Mouse (Mus musculus): Measurements from ENCODE around the gene Crebbp. TPM values are rescaled to one million over a fixed set of nuclear protein-coding genes. Genes with fewer than 3 reads are reported as not detected.

The Crebbp gene
- polyA plus RNA-seq, 1 experiment from 2014 or later = 28.8 TPM

- no peak for TF ChIP-seq CTCF (IDR thresholded peaks at IDR 0.05; ENCODE audit: low read depth)
- 0 out of 2 replicates have a peak, but pooled peaks cover 3% of the 10 kb centered on the region for H3K36me3 ChIP-seq (ENCODE audit: insufficient read depth, low read length)
- no peaks in the 10 kb centered on the region for H3K27me3 ChIP-seq (ENCODE audit: insufficient read depth, low read length)
- no peak for ATAC-seq (replicated peaks; ENCODE audit: low FRiP score, low read depth)
- peak; percentile 55 for DNase-seq (ENCODE audit: low spot score)
- no peak overlapping the region for H3K4me2 ChIP-seq (ENCODE audit: low read length)
- no peak overlapping the region for H3K9ac ChIP-seq (ENCODE audit: low read depth, low read length)
- H3K27ac ChIP-seq = no peak overlapping the region
- no peaks in the 10 kb centered on the region for H3K9me3 ChIP-seq (replicated peaks; ENCODE audit: low read length)
- H3K4me3 ChIP-seq (replicated peaks; ENCODE audit: low read depth, low read length) = no peak overlapping the region
- peaks cover 5% of the 10 kb centered on the region; the same call in 1 of the 2 replicates for H3K4me1 ChIP-seq (replicated peaks; ENCODE audit: insufficient read depth, low read length)
- 81% methylated on average over 1 of the region's 1 CpGs for WGBS
Measured at GRCm38 (mm10) chr16:4203592-4203991, 10.2 kb downstream of the Crebbp start.

DNA sequence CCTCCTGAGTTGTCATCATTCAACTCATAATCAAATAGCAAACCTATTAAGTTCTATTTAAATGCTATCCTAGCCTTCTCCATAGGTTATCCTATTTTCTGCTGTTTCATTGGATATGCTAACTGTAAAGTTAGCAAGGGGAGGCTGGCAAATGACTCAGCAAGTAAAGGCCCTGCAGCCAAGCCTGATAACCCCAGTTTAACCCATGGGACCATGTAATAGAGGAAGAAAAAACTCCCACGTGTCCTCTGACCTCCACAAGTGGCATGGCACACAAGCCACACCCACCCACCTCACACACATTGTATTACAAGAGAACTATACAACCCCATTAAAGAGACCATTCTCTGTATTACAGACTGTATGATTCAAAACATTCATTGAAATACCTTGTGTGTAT lies 13.8 kb downstream of the Crebbp start:
- no peak for TF ChIP-seq CTCF (IDR thresholded peaks at IDR 0.05; ENCODE audit: low read depth)
- no peak overlapping the region for H3K4me2 ChIP-seq (ENCODE audit: low read length)
- ATAC-seq (replicated peaks; ENCODE audit: low FRiP score, low read depth) (no peak), DNase-seq (ENCODE audit: low spot score) (no peak)
- H3K27ac ChIP-seq = no peak overlapping the region
- no peaks in the 10 kb centered on the region for H3K27me3 ChIP-seq (ENCODE audit: insufficient read depth, low read length)
- 29% methylated on average over 1 of the region's 1 CpGs for WGBS
- no peaks in the 10 kb centered on the region for H3K9me3 ChIP-seq (replicated peaks; ENCODE audit: low read length)
- no peak overlapping the region for H3K4me3 ChIP-seq (replicated peaks; ENCODE audit: low read depth, low read length)
- no peaks in the 10 kb centered on the region for H3K36me3 ChIP-seq (ENCODE audit: insufficient read depth, low read length)
- H3K4me1 ChIP-seq (replicated peaks; ENCODE audit: insufficient read depth, low read length) = peaks cover 5% of the 10 kb centered on the region; the same call in 1 of the 2 replicates
- no peak overlapping the region for H3K9ac ChIP-seq (ENCODE audit: low read depth, low read length)

GRCm38 (mm10) chr16:4199566-4199965 lies 14.2 kb downstream of the Crebbp start:
- no peaks in the 10 kb centered on the region for H3K36me3 ChIP-seq (ENCODE audit: insufficient read depth, low read length)
- peaks cover 5% of the 10 kb centered on the region; the same call in 1 of the 2 replicates for H3K4me1 ChIP-seq (replicated peaks; ENCODE audit: insufficient read depth, low read length)
- TF ChIP-seq CTCF (IDR thresholded peaks at IDR 0.05; ENCODE audit: low read depth) = no peak
- DNase-seq (ENCODE audit: low spot score) (no peak), ATAC-seq (replicated peaks; ENCODE audit: low FRiP score, low read depth) (no peak)
- no peak overlapping the region for H3K9ac ChIP-seq (ENCODE audit: low read depth, low read length)
- WGBS = 50% methylated on average over 2 of the region's 2 CpGs
- no peak overlapping the region for H3K27ac ChIP-seq
- H3K4me3 ChIP-seq (replicated peaks; ENCODE audit: low read depth, low read length) = no peak overlapping the region
- no peak overlapping the region for H3K4me2 ChIP-seq (ENCODE audit: low read length)
- no peaks in the 10 kb centered on the region for H3K27me3 ChIP-seq (ENCODE audit: insufficient read depth, low read length)
- H3K9me3 ChIP-seq (replicated peaks; ENCODE audit: low read length) = no peaks in the 10 kb centered on the region

DNA sequence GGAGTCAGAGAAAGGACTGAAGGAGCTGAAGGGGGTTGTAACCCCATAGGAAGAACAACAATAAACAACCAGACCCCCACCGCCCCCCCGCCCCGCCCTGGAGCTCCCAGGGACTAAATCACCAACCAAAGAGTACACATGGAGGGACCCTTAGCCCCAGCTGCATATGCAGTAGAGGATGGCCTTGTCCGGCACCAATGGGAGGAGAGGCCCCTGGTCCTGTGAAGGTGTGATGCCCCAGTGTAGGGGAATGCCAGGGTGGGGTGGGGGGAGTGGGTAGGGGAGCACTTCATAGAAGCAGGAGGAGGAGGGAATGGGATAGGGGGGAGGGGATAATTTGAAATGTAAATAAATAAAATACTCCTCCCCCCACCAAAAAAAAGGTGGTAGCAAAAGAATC lies 15.8 kb downstream of the Crebbp start:
- ATAC-seq (replicated peaks; ENCODE audit: low FRiP score, low read depth) = no peak
- no peak for DNase-seq (ENCODE audit: low spot score)
- no peaks in the 10 kb centered on the region for H3K36me3 ChIP-seq (ENCODE audit: insufficient read depth, low read length)
- peaks cover 5% of the 10 kb centered on the region; the same call in 1 of the 2 replicates for H3K4me1 ChIP-seq (replicated peaks; ENCODE audit: insufficient read depth, low read length)
- 90% methylated on average over 4 of the region's 4 CpGs for WGBS
- H3K9me3 ChIP-seq (replicated peaks; ENCODE audit: low read length) = no peaks in the 10 kb centered on the region
- H3K27me3 ChIP-seq (ENCODE audit: insufficient read depth, low read length) = no peaks in the 10 kb centered on the region
- H3K4me3 ChIP-seq (replicated peaks; ENCODE audit: low read depth, low read length) = no peak overlapping the region
- H3K27ac ChIP-seq = no peak overlapping the region
- TF ChIP-seq CTCF (IDR thresholded peaks at IDR 0.05; ENCODE audit: low read depth) = no peak
- H3K4me2 ChIP-seq (ENCODE audit: low read length) = no peak overlapping the region
- no peak overlapping the region for H3K9ac ChIP-seq (ENCODE audit: low read depth, low read length)

- no peak for DNase-seq (ENCODE audit: low spot score)
- TF ChIP-seq CTCF (IDR thresholded peaks at IDR 0.05; ENCODE audit: low read depth) = no peak
- H3K9me3 ChIP-seq (replicated peaks; ENCODE audit: low read length) = no peaks in the 10 kb centered on the region
- H3K4me3 ChIP-seq (replicated peaks; ENCODE audit: low read depth, low read length) = no peak overlapping the region
- ATAC-seq (replicated peaks; ENCODE audit: low FRiP score, low read depth) = no peak
- no peaks in the 10 kb centered on the region for H3K27me3 ChIP-seq (ENCODE audit: insufficient read depth, low read length)
- H3K27ac ChIP-seq = no peak overlapping the region
- H3K4me1 ChIP-seq (replicated peaks; ENCODE audit: insufficient read depth, low read length) = no peaks in the 10 kb centered on the region
- 100% methylated on average over 1 of the region's 1 CpGs for WGBS
- no peak overlapping the region for H3K9ac ChIP-seq (ENCODE audit: low read depth, low read length)
- no peaks in the 10 kb centered on the region for H3K36me3 ChIP-seq (ENCODE audit: insufficient read depth, low read length)
- no peak overlapping the region for H3K4me2 ChIP-seq (ENCODE audit: low read length)
Measured at GRCm38 (mm10) chr16:4190166-4190565, 23.6 kb downstream of the Crebbp start.

- no peak for TF ChIP-seq CTCF (IDR thresholded peaks at IDR 0.05; ENCODE audit: low read depth)
- H3K27ac ChIP-seq = no peak overlapping the region
- DNase-seq (ENCODE audit: low spot score) (no peak), ATAC-seq (replicated peaks; ENCODE audit: low FRiP score, low read depth) (no peak)
- no peaks in the 10 kb centered on the region for H3K9me3 ChIP-seq (replicated peaks; ENCODE audit: low read length)
- H3K4me3 ChIP-seq (replicated peaks; ENCODE audit: low read depth, low read length) = no peak overlapping the region
- H3K4me2 ChIP-seq (ENCODE audit: low read length) = no peak overlapping the region
- no peak overlapping the region for H3K9ac ChIP-seq (ENCODE audit: low read depth, low read length)
- no peaks in the 10 kb centered on the region for H3K27me3 ChIP-seq (ENCODE audit: insufficient read depth, low read length)
- H3K36me3 ChIP-seq (ENCODE audit: insufficient read depth, low read length) = peaks cover 21% of the 10 kb centered on the region
- H3K4me1 ChIP-seq (replicated peaks; ENCODE audit: insufficient read depth, low read length) = no peaks in the 10 kb centered on the region
- WGBS = 98% methylated on average over 3 of the region's 3 CpGs
Measured at GRCm38 (mm10) chr16:4175134-4175533, 38.7 kb downstream of the Crebbp start.

DNA sequence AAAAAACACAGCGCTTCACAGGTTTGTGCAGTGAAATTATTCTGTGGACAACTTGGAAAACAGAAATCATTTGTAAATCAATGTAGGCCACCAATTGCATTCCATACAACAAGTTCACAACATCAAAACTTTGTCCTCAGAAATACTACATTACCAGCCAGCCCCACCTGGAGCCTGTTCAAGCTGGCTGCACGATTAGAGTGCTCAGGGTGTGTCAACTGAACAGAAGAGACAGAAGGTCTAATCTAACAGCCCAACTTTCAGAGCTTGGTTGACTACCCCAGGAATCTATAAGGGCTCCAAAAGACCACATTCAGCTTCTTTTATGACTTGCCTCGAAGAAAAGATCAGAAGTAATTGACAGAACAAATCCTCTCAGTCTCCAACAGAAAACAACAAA lies 44.3 kb downstream of the Crebbp start:
- H3K4me2 ChIP-seq (ENCODE audit: low read length) = no peak overlapping the region
- no peak for DNase-seq (ENCODE audit: low spot score)
- H3K4me1 ChIP-seq (replicated peaks; ENCODE audit: insufficient read depth, low read length) = no peaks in the 10 kb centered on the region
- H3K4me3 ChIP-seq (replicated peaks; ENCODE audit: low read depth, low read length) = no peak overlapping the region
- H3K27ac ChIP-seq = no peak overlapping the region
- H3K27me3 ChIP-seq (ENCODE audit: insufficient read depth, low read length) = no peaks in the 10 kb centered on the region
- no peak overlapping the region for H3K9ac ChIP-seq (ENCODE audit: low read depth, low read length)
- ATAC-seq (replicated peaks; ENCODE audit: low FRiP score, low read depth) = no peak
- no peak for TF ChIP-seq CTCF (IDR thresholded peaks at IDR 0.05; ENCODE audit: low read depth)
- WGBS = 77% methylated on average over 3 of the region's 3 CpGs
- H3K9me3 ChIP-seq (replicated peaks; ENCODE audit: low read length) = no peaks in the 10 kb centered on the region
- H3K36me3 ChIP-seq (ENCODE audit: insufficient read depth, low read length) = 0 out of 2 replicates have a peak, but pooled peaks cover 11% of the 10 kb centered on the region
